Mouse (Mus musculus) erythroblast, embryonic 14.5 days (primary cell): ENCODE measurements around the gene Iqcg.

Source experiments
- GATA1 ChIP-seq: IDR thresholded peaks from 2 replicates; pipeline ENCODE4 v1.6.1; 2012; ENCODE audit warnings: low read length, inconsistent platforms, mixed read lengths
- TAL1 ChIP-seq: IDR thresholded peaks from 3 replicates; pipeline ENCODE4 v1.6.1; 2012; ENCODE audit warnings: low read length, inconsistent platforms, mixed read lengths

GRCm38 (mm10) chr16:33056095-33056785 is at the start of gene Iqcg, which contains the start of gene Rpl35a:
- TF ChIP-seq GATA1 (no peak), TAL1 (no peak)
